Mouse (Mus musculus): ENCODE data around the gene Trp53bp2. TPM values are rescaled to one million over a fixed set of nuclear protein-coding genes. Genes with fewer than 3 reads are reported as not detected.

The Trp53bp2 gene
- polyA plus RNA-seq, 1 experiment: 5.4 TPM

DNA sequence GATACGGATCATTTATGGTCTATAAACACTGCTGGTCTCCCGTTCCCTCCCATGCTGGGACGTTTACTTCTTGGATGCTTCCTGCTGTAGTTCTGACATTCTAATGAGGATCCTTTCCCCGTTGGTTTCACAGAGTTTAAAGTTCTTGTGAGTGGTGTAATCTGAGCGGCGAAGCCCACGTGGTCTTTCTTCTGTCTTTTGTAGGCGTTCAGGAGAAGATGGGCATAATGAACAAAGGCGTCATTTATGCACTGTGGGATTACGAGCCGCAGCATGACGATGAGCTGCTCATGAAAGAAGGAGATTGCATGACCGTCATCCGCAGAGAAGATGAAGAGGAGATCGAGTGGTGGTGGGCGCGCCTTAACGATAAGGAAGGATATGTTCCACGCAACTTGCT is 49.6 kb downstream of the Trp53bp2 start:
- WGBS: 93% methylated on average over 19 of the region's 19 CpGs
- no peak overlapping the region for H3K4me3 ChIP-seq (replicated peaks; ENCODE audit: control insufficient read depth, low read depth, low read length)
- H3K27ac ChIP-seq (ENCODE audit: control insufficient read depth, insufficient read depth, low read depth, low read length, poor library complexity): no peak overlapping the region
- H3K4me1 ChIP-seq (ENCODE audit: control insufficient read depth, insufficient read depth, low read length): peaks cover 2% of the 10 kb centered on the region
- no peak for TF ChIP-seq POLR2A (IDR thresholded peaks at IDR 0.05; ENCODE audit: borderline replicate concordance, control insufficient read depth, low read depth, low read length)
- TF ChIP-seq CTCF (IDR thresholded peaks at IDR 0.05; ENCODE audit: control insufficient read depth, insufficient read depth, low read length): no peak

DNA sequence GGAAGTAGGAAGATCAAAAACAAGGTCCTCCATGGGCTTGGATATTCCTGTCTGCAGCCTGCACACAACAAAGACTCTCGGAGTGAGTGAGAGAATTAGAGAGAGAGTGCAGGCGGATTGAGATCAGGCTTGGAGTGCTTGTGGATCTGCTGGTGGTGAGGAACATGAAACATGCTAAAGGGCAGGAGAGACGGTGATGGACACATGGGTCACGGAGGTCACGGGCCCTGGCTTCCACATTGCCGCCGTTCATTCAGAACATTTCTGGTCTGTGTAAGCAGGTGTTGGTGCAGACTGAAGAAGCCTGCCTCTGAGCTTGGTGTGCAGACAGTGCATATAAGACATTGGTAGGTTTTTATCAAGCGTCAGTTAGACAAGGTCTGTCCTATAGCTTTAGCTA is 50.5 kb downstream of the Trp53bp2 start:
- no peak overlapping the region for H3K4me3 ChIP-seq (replicated peaks; ENCODE audit: control insufficient read depth, low read depth, low read length)
- H3K27ac ChIP-seq (ENCODE audit: control insufficient read depth, insufficient read depth, low read depth, low read length, poor library complexity): no peak overlapping the region
- TF ChIP-seq POLR2A (IDR thresholded peaks at IDR 0.05; ENCODE audit: borderline replicate concordance, control insufficient read depth, low read depth, low read length) (no peak), CTCF (IDR thresholded peaks at IDR 0.05; ENCODE audit: control insufficient read depth, insufficient read depth, low read length) (no peak)
- WGBS: 91% methylated on average over 8 of the region's 8 CpGs
- H3K4me1 ChIP-seq (ENCODE audit: control insufficient read depth, insufficient read depth, low read length): peaks cover 2% of the 10 kb centered on the region

DNA sequence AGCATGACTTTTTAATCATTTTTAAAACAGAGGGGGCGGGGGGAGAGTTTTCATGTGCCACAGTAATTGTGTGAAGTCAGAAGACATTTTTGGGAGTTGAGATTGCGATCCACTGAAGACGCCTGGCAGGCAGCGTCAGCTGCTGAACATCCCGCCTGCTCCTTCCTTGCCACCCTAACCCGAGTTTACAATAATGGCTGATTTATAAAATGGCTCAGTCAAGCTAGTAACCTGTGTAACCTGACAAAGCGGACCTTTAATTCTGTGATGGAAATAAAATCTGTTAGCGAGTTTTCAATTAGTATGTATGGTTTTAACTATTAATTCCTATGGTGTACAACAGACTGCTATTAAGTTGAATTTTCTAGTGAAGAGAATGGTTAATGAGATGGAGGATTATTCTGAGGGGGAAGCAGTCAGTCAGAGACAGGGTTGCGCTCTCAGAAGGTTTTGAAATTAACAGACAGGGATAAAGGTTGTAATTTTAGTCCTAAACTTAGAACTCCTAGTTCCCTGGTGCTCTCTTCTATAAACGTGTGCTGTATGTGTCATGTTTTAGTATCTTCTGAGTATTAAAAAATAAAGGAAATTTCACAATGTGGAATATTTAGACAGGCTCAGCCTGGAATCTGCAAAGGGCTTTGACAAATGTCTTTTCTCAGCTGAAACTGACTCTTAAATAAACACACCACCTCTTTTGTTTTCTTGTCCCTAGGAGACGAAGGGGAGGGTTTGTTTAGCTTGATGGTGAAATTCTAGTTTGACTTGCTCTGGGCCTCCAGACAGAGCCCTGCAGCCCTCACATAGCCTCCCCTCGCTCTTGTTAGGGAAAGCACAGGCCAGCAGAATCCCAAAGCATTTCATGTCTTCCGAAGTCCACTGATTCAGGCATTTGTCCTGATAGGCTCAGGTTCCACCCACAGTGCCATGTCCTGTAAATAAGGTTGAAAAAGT is 51.6 kb downstream of the Trp53bp2 start:
- WGBS: 84% methylated on average over 13 of the region's 13 CpGs
- Histone ChIP-seq H3K27ac (ENCODE audit: control insufficient read depth, insufficient read depth, low read depth, low read length, poor library complexity) (no peak overlapping the region), H3K4me1 (ENCODE audit: control insufficient read depth, insufficient read depth, low read length) (peaks cover 2% of the 10 kb centered on the region), H3K4me3 (replicated peaks; ENCODE audit: control insufficient read depth, low read depth, low read length) (no peak overlapping the region)
- no peak for TF ChIP-seq POLR2A (IDR thresholded peaks at IDR 0.05; ENCODE audit: borderline replicate concordance, control insufficient read depth, low read depth, low read length)

DNA sequence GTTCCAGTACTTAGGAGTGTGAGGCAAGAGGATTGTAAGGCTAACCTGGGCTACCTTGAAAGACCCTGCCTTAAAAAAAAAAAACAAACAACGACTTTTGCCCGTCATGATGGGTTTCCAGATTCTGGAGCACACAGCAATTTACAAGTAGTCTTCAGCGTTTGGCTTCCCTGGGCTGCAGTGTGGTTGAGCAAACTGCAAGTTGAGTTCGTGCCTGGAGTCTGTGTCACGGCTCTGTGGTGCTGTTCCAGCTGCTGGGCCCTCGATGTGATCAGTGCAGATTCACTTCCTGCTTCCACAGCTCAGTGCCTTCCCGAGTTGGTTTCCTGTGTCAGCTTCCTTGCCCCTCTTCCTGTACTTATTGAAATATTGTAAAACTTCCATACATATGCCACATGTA is 52.3 kb downstream of the Trp53bp2 start:
- Histone ChIP-seq H3K4me1 (ENCODE audit: control insufficient read depth, insufficient read depth, low read length) (peaks cover 2% of the 10 kb centered on the region), H3K4me3 (replicated peaks; ENCODE audit: control insufficient read depth, low read depth, low read length) (no peak overlapping the region), H3K27ac (ENCODE audit: control insufficient read depth, insufficient read depth, low read depth, low read length, poor library complexity) (no peak overlapping the region)
- TF ChIP-seq CTCF (IDR thresholded peaks at IDR 0.05; ENCODE audit: control insufficient read depth, insufficient read depth, low read length) (no peak), POLR2A (IDR thresholded peaks at IDR 0.05; ENCODE audit: borderline replicate concordance, control insufficient read depth, low read depth, low read length) (no peak)
- 22% methylated on average over 7 of the region's 7 CpGs for WGBS

DNA sequence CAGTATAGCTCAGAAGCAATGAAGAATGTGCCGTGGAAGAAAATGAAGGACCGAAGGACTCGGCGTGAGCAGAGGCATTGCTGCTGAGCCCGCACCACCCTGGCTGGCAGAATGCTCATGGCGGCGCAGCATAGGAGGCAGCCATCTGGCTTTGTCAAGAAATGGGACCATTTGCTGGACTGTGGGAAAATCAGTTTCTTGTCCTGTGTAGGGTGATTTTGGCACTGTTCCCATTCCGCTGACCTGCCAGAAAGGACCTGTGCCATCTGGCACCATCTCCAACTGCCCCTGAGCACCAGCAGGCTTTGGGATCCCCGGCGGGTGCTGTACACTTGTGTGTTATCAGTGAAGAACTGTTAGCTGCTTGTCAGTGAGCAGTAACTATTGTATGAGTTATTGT is 52.8 kb downstream of the Trp53bp2 start:
- Histone ChIP-seq H3K27ac (ENCODE audit: control insufficient read depth, insufficient read depth, low read depth, low read length, poor library complexity) (no peak overlapping the region; the same call in 1 of the 2 replicates), H3K4me3 (replicated peaks; ENCODE audit: control insufficient read depth, low read depth, low read length) (no peak overlapping the region), H3K4me1 (ENCODE audit: control insufficient read depth, insufficient read depth, low read length) (peaks cover 2% of the 10 kb centered on the region)
- 92% methylated on average over 10 of the region's 10 CpGs for WGBS
- no peak for TF ChIP-seq POLR2A (IDR thresholded peaks at IDR 0.05; ENCODE audit: borderline replicate concordance, control insufficient read depth, low read depth, low read length)
- no peak for TF ChIP-seq CTCF (IDR thresholded peaks at IDR 0.05; ENCODE audit: control insufficient read depth, insufficient read depth, low read length)

DNA sequence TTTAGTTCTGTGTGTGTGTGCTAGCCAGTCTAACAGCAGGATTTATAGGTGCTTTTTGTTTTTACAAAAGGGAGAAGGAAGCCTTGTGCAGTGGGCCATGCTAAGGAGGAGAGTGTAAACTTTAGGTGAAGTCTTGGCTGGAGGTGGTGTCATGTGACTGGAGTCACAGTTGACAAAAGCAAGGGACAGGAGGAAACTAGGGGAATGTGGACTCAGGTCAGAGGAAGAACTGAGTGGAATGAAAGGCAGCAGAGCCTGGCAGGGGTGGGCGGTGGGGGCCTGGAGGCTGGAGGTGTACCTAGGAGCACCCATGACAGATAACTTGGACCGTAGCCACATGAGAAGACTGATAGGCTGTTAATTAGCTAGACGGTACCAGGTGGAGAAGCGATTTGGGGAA is 56.3 kb downstream of the Trp53bp2 start:
- 78% methylated on average over 4 of the region's 4 CpGs for whole genome bisulfite sequencing
- H3K27ac ChIP-seq (ENCODE audit: control insufficient read depth, insufficient read depth, low read depth, low read length, poor library complexity): no peak overlapping the region
- H3K4me3 ChIP-seq (replicated peaks; ENCODE audit: control insufficient read depth, low read depth, low read length): no peak overlapping the region
- peaks cover 2% of the 10 kb centered on the region for H3K4me1 ChIP-seq (ENCODE audit: control insufficient read depth, insufficient read depth, low read length)
- no peak for TF ChIP-seq POLR2A (IDR thresholded peaks at IDR 0.05; ENCODE audit: borderline replicate concordance, control insufficient read depth, low read depth, low read length)
- TF ChIP-seq CTCF (IDR thresholded peaks at IDR 0.05; ENCODE audit: control insufficient read depth, insufficient read depth, low read length): no peak

DNA sequence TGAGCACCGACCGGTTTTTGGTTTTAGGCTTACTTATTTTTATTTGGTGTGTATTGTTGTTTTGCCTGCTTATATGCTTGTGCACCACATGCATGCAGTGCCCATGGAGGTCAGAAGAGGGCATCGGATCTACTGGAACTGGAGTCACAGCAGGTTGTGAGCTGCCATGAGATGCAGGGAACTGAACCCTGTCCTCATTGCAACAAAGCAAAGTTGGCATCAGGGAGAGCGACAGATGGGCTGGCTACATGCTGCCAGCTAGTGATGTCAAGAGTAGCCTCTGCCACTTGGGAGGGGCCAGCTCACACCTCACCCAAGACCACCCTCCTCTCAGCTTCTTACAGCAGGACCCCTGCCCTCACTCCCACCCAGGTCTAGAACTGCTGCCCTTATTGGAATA is 57.0 kb downstream of the Trp53bp2 start:
- 90% methylated on average over 4 of the region's 4 CpGs for WGBS
- H3K4me3 ChIP-seq (replicated peaks; ENCODE audit: control insufficient read depth, low read depth, low read length): no peak overlapping the region
- TF ChIP-seq POLR2A (IDR thresholded peaks at IDR 0.05; ENCODE audit: borderline replicate concordance, control insufficient read depth, low read depth, low read length) (no peak), CTCF (IDR thresholded peaks at IDR 0.05; ENCODE audit: control insufficient read depth, insufficient read depth, low read length) (peak; percentile 20; the same call in 1 of the 2 replicates)

DNA sequence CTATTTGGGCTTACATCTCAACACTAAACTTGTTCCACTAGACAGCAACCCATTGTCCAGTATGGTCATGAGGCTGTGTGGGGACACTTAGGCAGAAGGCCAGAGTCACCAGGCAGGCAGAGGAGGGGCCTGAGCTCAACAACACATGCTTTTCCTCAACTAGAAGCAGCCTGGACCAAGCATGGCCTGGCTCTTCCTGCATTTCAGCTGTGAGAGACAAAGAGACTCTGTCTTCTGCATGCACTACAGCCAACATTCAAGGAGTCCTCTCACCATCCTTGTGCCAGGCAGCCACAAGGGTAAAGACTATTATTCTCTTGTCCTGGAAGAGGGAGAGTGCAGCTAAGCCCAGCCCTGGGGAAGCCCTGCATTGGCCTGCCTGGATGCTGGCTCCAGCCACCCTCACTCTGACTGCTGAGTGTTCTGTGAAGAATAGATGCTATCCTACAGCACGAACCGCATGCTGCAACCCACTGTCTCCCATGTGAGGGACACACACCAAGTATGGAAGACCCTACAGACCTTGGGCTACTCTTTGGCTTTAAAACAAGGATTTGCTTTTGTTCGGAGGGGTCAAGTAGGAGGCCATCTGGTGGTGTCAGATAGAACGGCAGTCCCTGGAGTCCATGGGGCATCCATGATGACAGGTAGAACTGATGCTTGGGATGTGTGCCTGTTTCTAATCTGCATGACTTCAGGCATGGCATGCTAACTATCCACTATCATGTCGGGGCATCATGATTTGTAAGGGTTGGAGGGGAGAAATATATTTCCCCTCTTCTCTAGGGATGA is 66.2 kb downstream of the Trp53bp2 start:
- 77% methylated on average over 5 of the region's 5 CpGs for WGBS
- H3K4me3 ChIP-seq (replicated peaks; ENCODE audit: control insufficient read depth, low read depth, low read length): no peak overlapping the region
- TF ChIP-seq POLR2A (IDR thresholded peaks at IDR 0.05; ENCODE audit: borderline replicate concordance, control insufficient read depth, low read depth, low read length) (no peak), CTCF (IDR thresholded peaks at IDR 0.05; ENCODE audit: control insufficient read depth, insufficient read depth, low read length) (0 out of 2 replicates have a peak, but pooled peaks have one; percentile 6)
- H3K27ac ChIP-seq (ENCODE audit: control insufficient read depth, insufficient read depth, low read depth, low read length, poor library complexity): no peak overlapping the region
- no peaks in the 10 kb centered on the region for H3K4me1 ChIP-seq (ENCODE audit: control insufficient read depth, insufficient read depth, low read length)

More for the DNA sequence above, 57.0 kb downstream of the Trp53bp2 start:
- H3K27ac ChIP-seq (ENCODE audit: control insufficient read depth, insufficient read depth, low read depth, low read length, poor library complexity): no peak overlapping the region; the same call in 1 of the 2 replicates
- peaks cover 2% of the 10 kb centered on the region for H3K4me1 ChIP-seq (ENCODE audit: control insufficient read depth, insufficient read depth, low read length)
